Mouse (Mus musculus): ENCODE data around the gene Brk1. TPM values are rescaled to one million over a fixed set of nuclear protein-coding genes. Genes with fewer than 3 reads are reported as not detected.

The Brk1 gene
- total and polyA plus RNA-seq, 3 experiments: 147 to 161 TPM; not detected in 1

- Histone ChIP-seq H3K36me3 (ENCODE audit: control insufficient read depth in 1 of 2, insufficient read depth in 2 of 2, low read length in 2 of 2) (no peaks in the 10 kb centered on the region), H3K9me3 (replicated peaks; ENCODE audit: insufficient read depth, low read length) (no peaks in the 10 kb centered on the region), H3K27ac (ENCODE audit: control insufficient read depth, low read depth, low read length) (no peak overlapping the region), H3K9ac (ENCODE audit: control insufficient read depth, low read depth, low read length, poor library complexity, severe bottlenecking) (no peak overlapping the region), H3K4me1 (ENCODE audit: control insufficient read depth in 1 of 2, insufficient read depth in 2 of 2, low read length in 2 of 2) (peaks cover 0 to 7% of the 10 kb centered on the region in 2 experiments; a peak in 1 of 4 replicates), H3K4me3 (ENCODE audit: control insufficient read depth in 1 of 2, insufficient read depth in 1 of 2, low read depth in 2 of 2, low read length in 2 of 2) (no peak overlapping the region), H3K79me2 (ENCODE audit: control insufficient read depth, insufficient read depth, low read length, poor library complexity) (peaks cover 2% of the 10 kb centered on the region), H3K27me3 (ENCODE audit: control insufficient read depth in 1 of 2, insufficient read depth in 2 of 2, low read length in 2 of 2) (no peaks in the 10 kb centered on the region)
- no peak for DNase-seq (ENCODE audit: low read depth, low spot score)
- TF ChIP-seq MYC (IDR thresholded peaks at IDR 0.05; ENCODE audit: low read depth, low read length): no peak
These were observed 4.7 kb upstream of the Brk1 start for GRCm38 (mm10) chr6:113599833-113600232.

- no peak within 1 kb of the TSS for H3K9ac ChIP-seq (ENCODE audit: control insufficient read depth, low read depth, low read length, poor library complexity, severe bottlenecking)
- H3K4me3 ChIP-seq (ENCODE audit: control insufficient read depth in 1 of 2, insufficient read depth in 1 of 2, low read depth in 2 of 2, low read length in 2 of 2): no peak within 1 kb of the TSS
- no peaks in the 10 kb centered on the region for H3K27me3 ChIP-seq (ENCODE audit: control insufficient read depth in 1 of 2, insufficient read depth in 2 of 2, low read length in 2 of 2)
- no peak within 1 kb of the TSS for H3K27ac ChIP-seq (ENCODE audit: control insufficient read depth, low read depth, low read length)
- no peaks in the 10 kb centered on the region for H3K9me3 ChIP-seq (replicated peaks; ENCODE audit: insufficient read depth, low read length)
- peaks cover 0 to 2% of the 10 kb centered on the region in 2 experiments; a peak in 2 of 4 replicates for H3K36me3 ChIP-seq (ENCODE audit: control insufficient read depth in 1 of 2, insufficient read depth in 2 of 2, low read length in 2 of 2)
- TF ChIP-seq MYC (IDR thresholded peaks at IDR 0.05; ENCODE audit: low read depth, low read length): no peak
- TF ChIP-seq USF2 (IDR thresholded peaks at IDR 0.05; ENCODE audit: borderline replicate concordance in 1 of 2, insufficient read depth in 1 of 2, low read depth in 1 of 2, low read length in 2 of 2): no peak
- no peak for TF ChIP-seq RCOR1 (IDR thresholded peaks at IDR 0.05; ENCODE audit: low read depth, low read length)
- no peak for TF ChIP-seq ZNF384 (IDR thresholded peaks at IDR 0.05; ENCODE audit: low read depth, low read length)
- TF ChIP-seq RAD21 (IDR thresholded peaks at IDR 0.05; ENCODE audit: low read depth, low read length): no peak
- TF ChIP-seq TCF12 (IDR thresholded peaks at IDR 0.05; ENCODE audit: low read depth, low read length): no peak
- no peak for TF ChIP-seq POLR2AphosphoS2 (IDR thresholded peaks at IDR 0.05; ENCODE audit: low read length)
- no peak for TF ChIP-seq POLR2AphosphoS5 (IDR thresholded peaks at IDR 0.05; ENCODE audit: borderline replicate concordance, low read depth, low read length)
- no peak for TF ChIP-seq CHD1 (IDR thresholded peaks at IDR 0.05; ENCODE audit: low read depth, low read length)
- no peak for TF ChIP-seq CTCF (IDR thresholded peaks at IDR 0.05 in 2 of 3, conservative IDR thresholded peaks at IDR 0.05 in 1 of 3; ENCODE audit: control insufficient read depth in 1 of 3, insufficient read depth in 1 of 3, low read depth in 2 of 3, low read length in 3 of 3, poor library complexity in 1 of 3, severe bottlenecking in 1 of 3)
- no peak for TF ChIP-seq ZC3H11A (IDR thresholded peaks at IDR 0.05; ENCODE audit: low read depth, low read length)
- no peak for TF ChIP-seq MXI1 (IDR thresholded peaks at IDR 0.05; ENCODE audit: low read depth, low read length)
- no peak for TF ChIP-seq MAZ (IDR thresholded peaks at IDR 0.05; ENCODE audit: low read depth, low read length)
- no peak for TF ChIP-seq NELFE (IDR thresholded peaks at IDR 0.05; ENCODE audit: low read depth, low read length)
- TF ChIP-seq POLR2A (IDR thresholded peaks at IDR 0.05; ENCODE audit: control insufficient read depth in 1 of 2, insufficient read depth in 1 of 2, low read depth in 1 of 2, low read length in 2 of 2, poor library complexity in 1 of 2): no peak
- DNase-seq (ENCODE audit: low read depth, low spot score): no peak
- H3K79me2 ChIP-seq (ENCODE audit: control insufficient read depth, insufficient read depth, low read length, poor library complexity): peaks cover 10% of the 10 kb centered on the region
- peaks cover 1 to 8% of the 10 kb centered on the region in 2 experiments; a peak in 3 of 4 replicates for H3K4me1 ChIP-seq (ENCODE audit: control insufficient read depth in 1 of 2, insufficient read depth in 2 of 2, low read length in 2 of 2)
These were observed 3.9 kb upstream of the Brk1 start, which contains the start of gene Fancd2os for GRCm38 (mm10) chr6:113600543-113601139. Gene Fancd2os, minus strand, starts transcription at chr6:113600715.
